Mouse (Mus musculus) kidney, postnatal 25 days (tissue): Measurements from ENCODE around the gene Rerg.
"Not testable (repeated sequence)": the region's sequence is repeated elsewhere in the genome, so short reads cannot be mapped to it uniquely, and the experiment has no call there.

Source experiments
- DNase-seq, 2 experiments: peaks; one replicate each; pipeline ENCODE4 v3.0.0; 2021; ENCODE audit warnings: mixed read lengths in 2 of 2

Rerg gene

GRCm38 (mm10) chr6:137071466-137071865 lies 98.8 kb downstream of the Rerg start:
- DNase-seq = no peak

DNA sequence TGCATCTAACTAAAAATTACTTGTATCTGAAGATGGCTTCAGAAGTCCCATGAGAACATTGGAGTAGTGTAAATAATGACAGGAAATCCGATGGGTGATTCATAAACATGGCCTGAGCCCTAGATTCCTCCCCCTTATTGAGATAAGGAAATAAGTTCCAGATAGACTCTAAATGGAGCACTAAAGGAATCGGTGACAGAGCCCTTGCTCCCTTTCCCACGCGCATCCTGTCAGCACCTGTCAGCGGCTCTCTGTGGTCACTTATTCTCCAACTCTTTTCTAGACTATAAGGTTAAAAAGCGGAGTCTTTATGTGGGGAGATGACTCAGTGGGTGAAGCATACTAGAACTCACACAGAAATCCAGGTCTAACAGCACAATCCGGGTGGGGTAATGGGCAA lies 104.8 kb downstream of the Rerg start:
- no peak for DNase-seq

GRCm38 (mm10) chr6:137064786-137065185 lies 105.5 kb downstream of the Rerg start:
- no peak for DNase-seq

GRCm38 (mm10) chr6:137063239-137063940 lies 106.9 kb downstream of the Rerg start:
- DNase-seq = no peak

DNA sequence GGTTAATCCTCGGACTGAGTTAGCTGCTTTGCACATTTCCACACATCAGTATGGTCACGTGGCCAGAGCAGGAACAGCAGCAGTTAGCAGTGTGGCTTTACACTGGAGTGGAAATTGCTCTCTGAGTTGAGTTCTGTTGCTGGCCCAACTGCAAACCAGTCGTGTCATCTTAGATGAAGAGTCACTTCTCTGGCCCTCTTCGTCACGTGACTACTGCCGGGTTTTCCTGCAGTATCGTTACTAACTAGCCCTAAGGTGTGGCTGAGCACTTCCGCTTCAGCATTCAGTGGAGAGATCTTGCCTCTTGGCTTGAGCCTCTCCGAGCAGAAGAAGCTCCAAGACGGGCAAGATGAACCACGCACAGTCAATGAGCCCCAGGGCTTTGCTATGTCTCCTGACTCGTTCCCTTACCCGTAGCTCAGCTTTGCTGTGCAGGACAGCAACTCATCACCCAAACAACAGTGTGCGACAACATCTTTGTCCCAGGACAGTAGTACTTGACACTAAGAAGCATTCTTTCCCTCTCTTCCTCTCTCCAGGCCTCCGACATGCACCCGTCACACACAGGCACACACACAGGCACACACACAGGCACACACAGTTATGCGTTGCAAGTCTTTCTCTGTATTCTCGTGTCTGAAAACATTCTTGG lies 108.3 kb downstream of the Rerg start:
- DNase-seq = no peak

DNA sequence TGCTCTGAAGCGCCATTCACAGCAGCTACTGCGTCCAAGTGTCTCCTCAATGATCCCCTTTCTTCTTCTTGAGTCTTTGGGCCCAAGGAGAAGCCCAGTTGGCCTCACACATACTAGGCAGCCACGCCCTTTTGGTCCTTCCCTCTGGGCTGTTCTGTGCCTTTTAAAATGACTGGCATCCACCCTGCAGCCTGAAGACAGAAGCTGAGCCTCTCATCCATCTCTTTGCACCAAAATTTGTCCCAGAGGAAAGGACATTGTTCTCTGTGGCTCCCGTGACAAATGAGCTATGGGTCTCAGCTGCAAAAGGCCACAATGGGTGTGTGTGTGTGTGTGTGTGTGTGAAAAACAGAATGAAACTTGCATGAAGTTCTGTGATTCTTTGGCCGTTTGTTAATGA lies 109.7 kb downstream of the Rerg start:
- DNase-seq = no peak

DNA sequence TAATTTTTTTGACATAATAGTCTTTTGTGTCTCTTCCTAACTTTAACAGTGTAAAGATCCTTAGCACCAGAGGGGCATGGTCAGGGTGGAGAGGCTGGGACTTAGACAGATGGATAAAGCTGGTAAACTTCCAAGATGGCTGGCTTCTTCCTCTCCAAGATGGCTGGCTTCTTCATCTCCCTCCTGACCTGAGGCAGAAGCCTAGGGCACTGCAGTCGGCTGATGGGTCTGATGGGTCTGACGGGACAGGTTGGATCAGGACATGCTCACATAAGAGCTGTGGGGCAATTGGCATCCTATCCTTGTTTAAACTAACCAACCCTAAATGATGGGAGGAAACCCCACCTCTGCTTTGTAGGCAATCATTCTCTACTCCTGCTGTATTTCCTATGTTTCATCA lies 112.0 kb downstream of the Rerg start:
- no peak for DNase-seq

DNA sequence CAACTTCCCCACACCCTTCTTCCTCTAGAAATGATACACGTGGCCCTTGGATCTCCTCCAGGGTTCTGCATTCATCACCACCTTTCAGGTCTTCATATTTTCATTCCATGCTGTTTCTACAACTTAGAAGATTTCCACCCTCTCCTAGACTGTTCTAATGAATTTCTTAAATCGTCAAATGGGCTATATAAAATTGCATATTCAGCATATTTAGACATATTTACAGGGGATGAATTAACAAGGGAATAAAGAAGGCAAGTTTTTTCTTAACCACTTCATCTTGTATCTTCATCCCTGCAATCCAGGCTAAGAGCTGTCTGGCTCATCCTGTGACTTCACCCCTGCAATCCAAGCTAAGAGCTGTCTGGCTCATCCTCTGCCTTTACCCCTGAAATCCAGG lies 116.2 kb downstream of the Rerg start:
- no peak for DNase-seq

- peak; percentile 49 to 67 for DNase-seq
These were observed 116.8 kb downstream of the Rerg start for GRCm38 (mm10) chr6:137053464-137053863.

- DNase-seq = no peak
These were observed 117.3 kb downstream of the Rerg start for GRCm38 (mm10) chr6:137053006-137053405.

- no peak for DNase-seq
These were observed 123.3 kb downstream of the Rerg start for GRCm38 (mm10) chr6:137047036-137047435.

DNA sequence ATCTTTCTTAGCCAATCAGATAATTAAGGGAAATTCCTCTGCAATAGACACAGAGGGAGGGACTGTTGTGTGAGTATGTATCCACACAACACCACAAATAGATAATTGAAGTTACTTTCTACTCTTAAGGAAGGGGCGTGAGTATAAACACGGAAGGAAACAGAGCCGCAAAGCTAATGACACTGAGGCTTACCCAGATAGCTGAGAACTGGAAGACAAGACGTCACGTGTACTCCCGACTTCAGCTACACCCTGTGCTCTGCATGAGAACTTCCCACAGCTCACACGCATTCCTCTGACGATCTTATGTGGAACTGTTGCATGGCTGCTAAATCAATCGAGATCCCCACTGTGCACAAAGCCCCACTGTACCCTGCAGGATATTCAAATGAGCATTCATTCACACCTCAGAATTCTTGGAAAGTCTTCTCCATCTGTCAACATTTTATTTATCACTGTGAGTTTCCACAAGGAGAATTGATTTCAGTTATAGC lies 125.2 kb downstream of the Rerg start:
- DNase-seq = no peak

DNA sequence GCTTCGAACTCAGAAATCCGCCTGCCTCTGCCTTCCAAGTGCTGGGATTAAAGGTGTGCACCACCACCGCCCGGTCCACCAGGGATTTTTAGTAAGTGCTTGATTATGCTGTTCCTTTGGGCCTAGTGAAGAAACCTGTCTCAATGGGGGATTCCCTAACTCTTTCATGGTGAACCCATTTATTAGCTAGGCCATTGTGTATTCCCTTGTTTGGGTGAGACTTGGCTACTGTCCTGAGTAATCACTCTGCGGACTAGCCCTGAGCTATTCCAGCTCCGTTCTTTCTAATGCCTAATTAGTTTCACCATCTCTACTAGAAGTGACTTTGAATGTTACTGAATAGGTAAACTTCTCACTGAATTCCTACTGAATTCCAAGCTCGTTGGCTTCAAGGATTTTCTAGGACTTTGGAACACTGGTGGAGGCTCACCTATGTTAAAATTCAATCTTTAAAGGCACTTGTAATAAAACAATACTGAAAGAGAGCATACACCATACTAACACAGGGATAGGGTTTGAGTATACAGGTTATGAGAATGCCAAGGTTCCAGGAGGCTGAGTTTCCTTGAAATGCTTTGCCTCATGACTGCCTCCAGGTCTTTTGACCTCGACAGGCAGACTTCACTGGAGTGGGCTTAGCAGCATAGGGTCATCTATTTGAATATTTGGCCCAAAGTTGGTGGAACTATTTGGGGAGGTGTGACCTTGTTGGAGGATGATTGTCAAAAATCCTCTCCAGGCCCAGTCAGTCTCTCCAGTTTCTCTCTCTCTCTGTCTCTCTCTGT lies 134.5 kb downstream of the Rerg start:
- DNase-seq = not testable (repeated sequence)

DNA sequence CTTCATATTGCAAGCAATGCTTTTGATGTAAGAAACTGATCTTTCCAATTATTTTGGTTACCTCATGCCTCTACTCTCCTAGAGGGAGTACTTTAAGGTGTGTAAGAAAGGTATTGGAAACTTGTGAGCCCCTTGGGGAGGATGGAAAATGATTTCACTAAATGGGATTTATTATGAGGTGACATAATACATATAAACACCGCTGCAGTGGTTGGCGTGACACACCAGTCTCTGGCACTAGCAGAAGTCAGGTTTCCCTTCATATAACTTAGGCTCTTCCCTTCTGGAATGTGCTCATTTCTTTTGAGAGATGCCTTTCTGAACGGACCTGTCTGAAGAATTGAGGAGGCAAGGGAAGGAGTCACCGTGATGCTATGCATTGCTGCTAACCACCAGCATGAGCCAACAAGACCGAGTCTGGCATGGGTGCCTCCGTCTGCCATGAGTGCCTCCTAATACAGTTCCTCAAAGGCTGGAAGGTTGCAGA lies 139.6 kb downstream of the Rerg start:
- no peak for DNase-seq

- no peak for DNase-seq
These were observed 140.2 kb downstream of the Rerg start for GRCm38 (mm10) chr6:137029931-137030610.

- no peak for DNase-seq
These were observed 144.8 kb downstream of the Rerg start for GRCm38 (mm10) chr6:137025461-137025860.

DNA sequence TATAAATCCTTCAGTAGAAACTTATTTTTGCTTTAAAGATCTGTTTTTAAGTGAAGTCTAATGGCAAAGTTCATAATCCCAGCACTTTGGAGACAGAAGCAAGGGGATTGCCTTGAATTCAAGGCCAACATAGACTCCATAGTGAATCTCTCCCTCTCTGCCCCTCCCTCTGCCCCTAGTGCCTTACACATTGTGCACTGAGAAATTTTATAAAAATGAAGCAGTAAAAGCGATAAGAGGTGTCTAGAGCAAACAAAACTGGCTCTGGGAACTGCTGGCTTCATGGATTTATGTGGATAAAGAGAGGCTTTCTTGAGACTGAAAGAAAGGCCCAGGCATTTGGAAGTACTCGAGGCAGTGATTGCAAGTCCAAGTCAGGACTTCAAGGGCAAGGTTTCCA lies 145.8 kb downstream of the Rerg start:
- DNase-seq = no peak

- DNase-seq = no peak
These were observed 152.9 kb downstream of the Rerg start for GRCm38 (mm10) chr6:137017216-137017973.

DNA sequence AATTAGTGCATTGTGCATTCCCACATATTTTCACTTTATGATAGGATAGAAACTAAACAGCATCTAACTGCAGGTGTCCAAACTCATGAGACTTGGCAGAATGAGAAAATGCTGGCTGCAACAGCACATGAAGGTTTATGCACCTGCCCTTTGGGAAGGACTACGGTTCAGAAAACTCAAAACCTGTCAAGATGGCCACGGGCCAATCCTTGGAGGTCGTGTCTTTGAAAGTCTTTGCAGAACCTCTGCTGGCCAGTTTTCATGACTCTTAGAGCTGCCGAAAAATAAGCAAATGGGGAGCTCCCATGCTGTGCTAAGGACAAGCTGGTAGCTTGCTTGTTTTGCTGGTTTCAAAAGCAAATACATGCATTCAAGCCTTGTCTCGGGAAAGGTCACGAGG lies 156.0 kb downstream of the Rerg start:
- DNase-seq = no peak

DNA sequence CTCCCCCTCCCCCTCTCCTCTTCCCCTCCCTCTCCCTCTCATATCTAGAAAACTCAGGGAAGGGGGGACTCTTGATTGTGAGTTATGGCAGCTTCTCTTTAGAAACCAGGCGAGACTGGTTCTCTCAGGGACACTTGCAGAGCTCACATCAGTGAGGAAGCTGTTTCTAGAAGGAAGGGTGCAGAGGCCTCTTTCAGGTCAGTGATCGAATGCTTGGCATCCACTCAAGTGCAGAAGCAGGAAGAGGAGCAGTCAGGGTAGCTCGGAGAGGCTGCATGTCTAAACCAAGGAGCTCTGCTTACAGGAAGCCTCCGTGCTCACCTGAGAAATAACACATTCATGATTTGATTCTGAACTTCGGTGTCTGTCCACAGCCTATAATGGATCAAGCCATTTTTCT lies 159.1 kb downstream of the Rerg start:
- DNase-seq = no peak
